Mouse (Mus musculus): ENCODE results near the gene Camk1d. TPM values are rescaled to one million over a fixed set of nuclear protein-coding genes. Genes with fewer than 3 reads are reported as not detected.

Camk1d gene
- total and polyA plus RNA-seq, 3 experiments, result 2.6 to 10.8 (median 6.8) TPM

- no peak for TF ChIP-seq GATA2 (IDR thresholded peaks at IDR 0.05; ENCODE audit: borderline replicate concordance, low read depth, low read length)
- no peak for TF ChIP-seq POLR2AphosphoS5 (IDR thresholded peaks at IDR 0.05; ENCODE audit: insufficient replicate concordance, low read depth, low read length)
- no peak for TF ChIP-seq GATA1 (IDR thresholded peaks at IDR 0.05; ENCODE audit: borderline replicate concordance, low read length)
- no peak for TF ChIP-seq CTCF (IDR thresholded peaks at IDR 0.05; ENCODE audit: low read depth, low read length)
- TF ChIP-seq TAL1 (conservative IDR thresholded peaks at IDR 0.05; ENCODE audit: low read depth, low read length), result no peak
- Histone ChIP-seq H3K4me3 (ENCODE audit: low read depth, low read length) (no peak overlapping the region), H3K4me1 (ENCODE audit: insufficient read depth, low read depth, low read length) (no peaks in the 10 kb centered on the region), H3K27me3 (ENCODE audit: insufficient read depth, low read length) (peaks cover 4% of the 10 kb centered on the region; the same call in 1 of the 2 replicates), H3K36me3 (replicated peaks) (no peaks in the 10 kb centered on the region), H3K9me3 (replicated peaks) (no peaks in the 10 kb centered on the region)
- no peak for ATAC-seq (ENCODE audit: extremely low read depth, insufficient number of reproducible peaks, low FRiP score, poor library complexity, severe bottlenecking)
- DNase-seq (ENCODE audit: low spot score), result no peak
Measured at GRCm38 (mm10) chr2:5747545-5748043, 33.3 kb upstream of the Camk1d start.

- ATAC-seq (ENCODE audit: extremely low read depth, insufficient number of reproducible peaks, low FRiP score, poor library complexity, severe bottlenecking) (no peak), DNase-seq (ENCODE audit: low spot score) (no peak)
- Histone ChIP-seq H3K36me3 (replicated peaks) (no peaks in the 10 kb centered on the region), H3K9me3 (replicated peaks) (no peaks in the 10 kb centered on the region), H3K4me1 (ENCODE audit: insufficient read depth, low read depth, low read length) (no peaks in the 10 kb centered on the region), H3K27me3 (ENCODE audit: insufficient read depth, low read length) (peaks cover 4% of the 10 kb centered on the region; the same call in 1 of the 2 replicates), H3K4me3 (ENCODE audit: low read depth, low read length) (no peak overlapping the region)
- TF ChIP-seq TAL1 (conservative IDR thresholded peaks at IDR 0.05; ENCODE audit: low read depth, low read length) (no peak), GATA2 (IDR thresholded peaks at IDR 0.05; ENCODE audit: borderline replicate concordance, low read depth, low read length) (no peak), CTCF (IDR thresholded peaks at IDR 0.05; ENCODE audit: low read depth, low read length) (no peak), POLR2AphosphoS5 (IDR thresholded peaks at IDR 0.05; ENCODE audit: insufficient replicate concordance, low read depth, low read length) (no peak), GATA1 (IDR thresholded peaks at IDR 0.05; ENCODE audit: borderline replicate concordance, low read length) (no peak)
Measured at GRCm38 (mm10) chr2:5746529-5746928, 32.2 kb upstream of the Camk1d start.

- no peaks in the 10 kb centered on the region for H3K9me3 ChIP-seq (replicated peaks)
- ATAC-seq (ENCODE audit: extremely low read depth, insufficient number of reproducible peaks, low FRiP score, poor library complexity, severe bottlenecking) (no peak), DNase-seq (ENCODE audit: low spot score) (no peak)
- H3K36me3 ChIP-seq (replicated peaks), result no peaks in the 10 kb centered on the region
- TF ChIP-seq GATA1 (IDR thresholded peaks at IDR 0.05; ENCODE audit: borderline replicate concordance, low read length), result no peak
- TF ChIP-seq CTCF (IDR thresholded peaks at IDR 0.05; ENCODE audit: low read depth, low read length), result no peak
- TF ChIP-seq TAL1 (conservative IDR thresholded peaks at IDR 0.05; ENCODE audit: low read depth, low read length), result no peak
- TF ChIP-seq GATA2 (IDR thresholded peaks at IDR 0.05; ENCODE audit: borderline replicate concordance, low read depth, low read length), result no peak
- TF ChIP-seq POLR2AphosphoS5 (IDR thresholded peaks at IDR 0.05; ENCODE audit: insufficient replicate concordance, low read depth, low read length), result no peak
- no peak overlapping the region for H3K4me3 ChIP-seq (ENCODE audit: low read depth, low read length)
- no peaks in the 10 kb centered on the region for H3K4me1 ChIP-seq (ENCODE audit: insufficient read depth, low read depth, low read length)
- peaks cover 6% of the 10 kb centered on the region; the same call in 1 of the 2 replicates for H3K27me3 ChIP-seq (ENCODE audit: insufficient read depth, low read length)
Measured at GRCm38 (mm10) chr2:5743886-5744285, 29.6 kb upstream of the Camk1d start.

GRCm38 (mm10) chr2:5740913-5741312 lies 26.6 kb upstream of the Camk1d start:
- Histone ChIP-seq H3K27me3 (ENCODE audit: insufficient read depth, low read length) (peaks cover 3% of the 10 kb centered on the region), H3K36me3 (replicated peaks) (no peaks in the 10 kb centered on the region), H3K4me3 (ENCODE audit: low read depth, low read length) (no peak overlapping the region), H3K9me3 (replicated peaks) (no peaks in the 10 kb centered on the region), H3K4me1 (ENCODE audit: insufficient read depth, low read depth, low read length) (no peaks in the 10 kb centered on the region)
- ATAC-seq (ENCODE audit: extremely low read depth, insufficient number of reproducible peaks, low FRiP score, poor library complexity, severe bottlenecking) (no peak), DNase-seq (ENCODE audit: low spot score) (no peak)
- no peak for TF ChIP-seq TAL1 (conservative IDR thresholded peaks at IDR 0.05; ENCODE audit: low read depth, low read length)
- TF ChIP-seq GATA2 (IDR thresholded peaks at IDR 0.05; ENCODE audit: borderline replicate concordance, low read depth, low read length), result no peak
- TF ChIP-seq POLR2AphosphoS5 (IDR thresholded peaks at IDR 0.05; ENCODE audit: insufficient replicate concordance, low read depth, low read length), result no peak
- TF ChIP-seq GATA1 (IDR thresholded peaks at IDR 0.05; ENCODE audit: borderline replicate concordance, low read length), result no peak
- TF ChIP-seq CTCF (IDR thresholded peaks at IDR 0.05; ENCODE audit: low read depth, low read length), result no peak

GRCm38 (mm10) chr2:5735881-5736280 lies 21.6 kb upstream of the Camk1d start:
- no peak for ATAC-seq (ENCODE audit: extremely low read depth, insufficient number of reproducible peaks, low FRiP score, poor library complexity, severe bottlenecking)
- TF ChIP-seq GATA2 (IDR thresholded peaks at IDR 0.05; ENCODE audit: borderline replicate concordance, low read depth, low read length) (no peak), CTCF (IDR thresholded peaks at IDR 0.05; ENCODE audit: low read depth, low read length) (no peak), POLR2AphosphoS5 (IDR thresholded peaks at IDR 0.05; ENCODE audit: insufficient replicate concordance, low read depth, low read length) (no peak)

GRCm38 (mm10) chr2:5733300-5734085 lies 19.2 kb upstream of the Camk1d start:
- Histone ChIP-seq H3K9me3 (replicated peaks) (0 out of 2 replicates have a peak, but pooled peaks cover 4% of the 10 kb centered on the region), H3K27me3 (ENCODE audit: insufficient read depth, low read length) (peaks cover 5% of the 10 kb centered on the region), H3K4me1 (ENCODE audit: insufficient read depth, low read depth, low read length) (no peaks in the 10 kb centered on the region), H3K36me3 (replicated peaks) (no peaks in the 10 kb centered on the region), H3K4me3 (ENCODE audit: low read depth, low read length) (no peak overlapping the region)
- TF ChIP-seq POLR2AphosphoS5 (IDR thresholded peaks at IDR 0.05; ENCODE audit: insufficient replicate concordance, low read depth, low read length), result no peak
- no peak for TF ChIP-seq GATA1 (IDR thresholded peaks at IDR 0.05; ENCODE audit: borderline replicate concordance, low read length)
- no peak for TF ChIP-seq GATA2 (IDR thresholded peaks at IDR 0.05; ENCODE audit: borderline replicate concordance, low read depth, low read length)
- TF ChIP-seq TAL1 (conservative IDR thresholded peaks at IDR 0.05; ENCODE audit: low read depth, low read length), result no peak
- no peak for TF ChIP-seq CTCF (IDR thresholded peaks at IDR 0.05; ENCODE audit: low read depth, low read length)
- DNase-seq (ENCODE audit: low spot score), result no peak
- ATAC-seq (ENCODE audit: extremely low read depth, insufficient number of reproducible peaks, low FRiP score, poor library complexity, severe bottlenecking), result no peak

More at GRCm38 (mm10) chr2:5735881-5736280, 21.6 kb upstream of the Camk1d start:
- Histone ChIP-seq H3K4me3 (ENCODE audit: low read depth, low read length) (no peak overlapping the region), H3K36me3 (replicated peaks) (no peaks in the 10 kb centered on the region), H3K9me3 (replicated peaks) (0 out of 2 replicates have a peak, but pooled peaks cover 4% of the 10 kb centered on the region), H3K4me1 (ENCODE audit: insufficient read depth, low read depth, low read length) (no peaks in the 10 kb centered on the region), H3K27me3 (ENCODE audit: insufficient read depth, low read length) (peaks cover 8% of the 10 kb centered on the region)
- DNase-seq (ENCODE audit: low spot score), result no peak
